Mouse (Mus musculus) yolk sac, embryonic 10.5 days (tissue): Measurements from ENCODE around the gene Rab36.
A peak's percentile ranks its signal among the peaks of the same experiment; 100 is the strongest.

ENCODE experiments used
- DNase-seq: peaks from one replicate; pipeline ENCODE4 v3.0.0-alpha.2; 2017; ENCODE audit warnings: low spot score

Rab36 gene

GRCm38 (mm10) chr10:75045831-75046230, 9.0 kb downstream of the Rab36 start:
- DNase-seq: no peak

GRCm38 (mm10) chr10:75048711-75049110, 11.9 kb downstream of the Rab36 start:
- no peak for DNase-seq

- no peak for DNase-seq
These were observed 14.7 kb downstream of the Rab36 start for GRCm38 (mm10) chr10:75051364-75052074.

GRCm38 (mm10) chr10:75052902-75053301, 16.0 kb downstream of the Rab36 start:
- no peak for DNase-seq

- DNase-seq: no peak
These were observed 16.8 kb downstream of the Rab36 start for GRCm38 (mm10) chr10:75053655-75054054.

GRCm38 (mm10) chr10:75054125-75054524, 17.3 kb downstream of the Rab36 start:
- no peak for DNase-seq

- no peak for DNase-seq
These were observed 18.8 kb downstream of the Rab36 start for GRCm38 (mm10) chr10:75055672-75056071.

- DNase-seq: no peak
These were observed 19.4 kb downstream of the Rab36 start for GRCm38 (mm10) chr10:75056255-75056654.

- DNase-seq: no peak
These were observed 21.5 kb downstream of the Rab36 start for GRCm38 (mm10) chr10:75058336-75058735.

- no peak for DNase-seq
These were observed 22.0 kb downstream of the Rab36 start for GRCm38 (mm10) chr10:75058761-75059395.

GRCm38 (mm10) chr10:75059396-75059795, 22.5 kb downstream of the Rab36 start:
- peak; percentile 73 for DNase-seq

- peak; percentile 84 for DNase-seq
These were observed 23.5 kb downstream of the Rab36 start, which contains the start of gene Bcr for GRCm38 (mm10) chr10:75060217-75060842. Gene Bcr (plus strand): TSS chr10:75060592.

- peak; percentile 38 for DNase-seq
These were observed 24.0 kb downstream of the Rab36 start for GRCm38 (mm10) chr10:75060843-75061235.

- peak; percentile 33 for DNase-seq
These were observed 24.7 kb downstream of the Rab36 start for GRCm38 (mm10) chr10:75061341-75062188.

- DNase-seq: no peak
These were observed 25.3 kb downstream of the Rab36 start for GRCm38 (mm10) chr10:75062189-75062561.

- no peak for DNase-seq
These were observed 25.8 kb downstream of the Rab36 start for GRCm38 (mm10) chr10:75062621-75063020.

GRCm38 (mm10) chr10:75063301-75063965, 26.6 kb downstream of the Rab36 start:
- DNase-seq: no peak

GRCm38 (mm10) chr10:75065691-75066090, 28.8 kb downstream of the Rab36 start:
- no peak for DNase-seq

- DNase-seq: no peak
These were observed 30.6 kb downstream of the Rab36 start for GRCm38 (mm10) chr10:75067446-75067845.

GRCm38 (mm10) chr10:75068086-75068485, 31.2 kb downstream of the Rab36 start:
- no peak for DNase-seq

GRCm38 (mm10) chr10:75068624-75069328, 31.9 kb downstream of the Rab36 start:
- DNase-seq: peak; percentile 45
